Mouse (Mus musculus) lung, embryonic 15.5 days (tissue): ENCODE data around the gene Gm12184. TPM values are rescaled to one million over a fixed set of nuclear protein-coding genes. Genes with fewer than 3 reads are reported as not detected.
"Not testable (repeated sequence)": the region's sequence is repeated elsewhere in the genome, so short reads cannot be mapped to it uniquely, and the experiment has no call there.

Experiments used
- ATAC-seq: fragments of 200-750 bp; cut with Nextera tagmentation; 2 replicates; pipeline ENCODE4 v1.8.0; 2017; ENCODE audit warnings: moderate number of reproducible peaks, borderline replicate concordance; ENCODE audit not compliant: low FRiP score, low TSS enrichment; ENCODE audit errors: extremely low read depth
- H3K27ac ChIP-seq: fragments of 300-500 bp; sonication (generic); 2 replicates; pipeline ENCODE4 v1.5.1; 2015; ENCODE audit warnings: moderate library complexity, mild to moderate bottlenecking, inconsistent platforms
- H3K27me3 ChIP-seq: fragments of 300-500 bp; sonication (generic); 2 replicates; pipeline ENCODE4 v1.6.1; 2015; ENCODE audit warnings: inconsistent platforms
- H3K36me3 ChIP-seq: fragments of 300-500 bp; sonication (generic); 2 replicates; pipeline ENCODE4 v1.6.1; 2015; ENCODE audit warnings: inconsistent platforms
- H3K4me1 ChIP-seq: fragments of 300-500 bp; sonication (generic); 2 replicates; pipeline ENCODE4 v1.6.1; 2015; ENCODE audit warnings: inconsistent platforms
- H3K4me2 ChIP-seq: fragments of 300-500 bp; sonication (generic); 2 replicates; pipeline ENCODE4 v1.6.1; 2015; ENCODE audit warnings: inconsistent platforms, mild to moderate bottlenecking, moderate library complexity
- H3K4me3 ChIP-seq: fragments of 300-500 bp; sonication (generic); 2 replicates; pipeline ENCODE4 v1.5.1; 2015; ENCODE audit warnings: mild to moderate bottlenecking, inconsistent platforms
- H3K9ac ChIP-seq: fragments of 300-500 bp; sonication (generic); 2 replicates; pipeline ENCODE4 v1.6.1; 2015; ENCODE audit warnings: inconsistent platforms
- H3K9me3 ChIP-seq: fragments of 300-500 bp; sonication (generic); 2 replicates; pipeline ENCODE4 v1.6.1; 2016; ENCODE audit warnings: inconsistent platforms
- whole genome bisulfite sequencing: fragments of 180-500 bp; shearing (Covaris S2); methylation state at CpG from one replicate; pipeline ENCODE4 v1.1.7; 2015; 5-methylcytosine and 5-hydroxymethylcytosine counted together
- polyA plus RNA-seq: library from polyadenylated mRNA; unstranded; fragments of >200 nt; fragmentation: Nextera tagmentation; extraction: Ambion mirVana; gene quantifications from 2 replicates; pipeline ENCODE4 v1.2.1, GENCODE M21; 2015

Gm12184 gene
- polyA plus RNA-seq, 1 experiment from 2014 or later = 3.0 TPM

GRCm38 (mm10) chr11:48863808-48864207 lies 37.4 kb upstream of the Gm12184 start:
- no peak overlapping the region for H3K4me3 ChIP-seq
- no peak overlapping the region for H3K9ac ChIP-seq
- no peak overlapping the region for H3K27ac ChIP-seq
- H3K36me3 ChIP-seq = peaks cover 3% of the 10 kb centered on the region
- H3K4me2 ChIP-seq = no peak overlapping the region
- WGBS = 87% methylated on average over 3 of the region's 3 CpGs
- no peaks in the 10 kb centered on the region for H3K9me3 ChIP-seq
- peaks cover 3% of the 10 kb centered on the region; the same call in 1 of the 2 replicates for H3K4me1 ChIP-seq
- no peak for ATAC-seq
- H3K27me3 ChIP-seq = peaks cover 8% of the 10 kb centered on the region; the same call in 1 of the 2 replicates

- H3K27me3 ChIP-seq = peaks cover 8% of the 10 kb centered on the region; the same call in 1 of the 2 replicates
- no peak overlapping the region for H3K9ac ChIP-seq
- no peak overlapping the region for H3K27ac ChIP-seq
- H3K4me3 ChIP-seq = no peak overlapping the region
- peaks cover 11% of the 10 kb centered on the region for H3K4me1 ChIP-seq
- WGBS = 74% methylated on average over 1 of the region's 1 CpGs
- no peak for ATAC-seq
- peaks cover 3% of the 10 kb centered on the region for H3K36me3 ChIP-seq
- H3K4me2 ChIP-seq = no peak overlapping the region
- no peaks in the 10 kb centered on the region for H3K9me3 ChIP-seq
Observed at GRCm38 (mm10) chr11:48862784-48863319, 36.4 kb upstream of the Gm12184 start.

DNA sequence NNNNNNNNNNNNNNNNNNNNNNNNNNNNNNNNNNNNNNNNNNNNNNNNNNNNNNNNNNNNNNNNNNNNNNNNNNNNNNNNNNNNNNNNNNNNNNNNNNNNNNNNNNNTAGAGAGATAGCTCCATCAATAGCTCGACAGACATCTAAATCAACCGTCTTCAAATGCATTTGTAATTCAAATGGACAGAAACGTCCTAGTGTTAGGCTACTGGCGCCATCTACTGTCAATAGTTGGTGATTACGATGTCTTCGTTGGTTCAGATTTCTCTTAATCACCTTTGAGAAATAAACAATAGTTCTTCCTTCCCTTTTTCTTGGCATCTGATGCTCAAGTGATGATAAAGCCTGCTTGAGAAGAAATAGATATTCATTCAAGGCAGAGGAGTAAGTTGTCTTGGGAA lies 32.6 kb upstream of the Gm12184 start:
- Histone ChIP-seq H3K4me2 (peak overlapping the region; percentile 83), H3K36me3 (no peaks in the 10 kb centered on the region), H3K27me3 (peaks cover 8% of the 10 kb centered on the region; the same call in 1 of the 2 replicates), H3K4me3 (peak overlapping the region; percentile 56), H3K9me3 (no peaks in the 10 kb centered on the region), H3K9ac (no peak overlapping the region), H3K4me1 (peaks cover 21% of the 10 kb centered on the region), H3K27ac (no peak overlapping the region)
- no peak for ATAC-seq
- WGBS = under 1% methylated on average over 6 of the region's 6 CpGs

DNA sequence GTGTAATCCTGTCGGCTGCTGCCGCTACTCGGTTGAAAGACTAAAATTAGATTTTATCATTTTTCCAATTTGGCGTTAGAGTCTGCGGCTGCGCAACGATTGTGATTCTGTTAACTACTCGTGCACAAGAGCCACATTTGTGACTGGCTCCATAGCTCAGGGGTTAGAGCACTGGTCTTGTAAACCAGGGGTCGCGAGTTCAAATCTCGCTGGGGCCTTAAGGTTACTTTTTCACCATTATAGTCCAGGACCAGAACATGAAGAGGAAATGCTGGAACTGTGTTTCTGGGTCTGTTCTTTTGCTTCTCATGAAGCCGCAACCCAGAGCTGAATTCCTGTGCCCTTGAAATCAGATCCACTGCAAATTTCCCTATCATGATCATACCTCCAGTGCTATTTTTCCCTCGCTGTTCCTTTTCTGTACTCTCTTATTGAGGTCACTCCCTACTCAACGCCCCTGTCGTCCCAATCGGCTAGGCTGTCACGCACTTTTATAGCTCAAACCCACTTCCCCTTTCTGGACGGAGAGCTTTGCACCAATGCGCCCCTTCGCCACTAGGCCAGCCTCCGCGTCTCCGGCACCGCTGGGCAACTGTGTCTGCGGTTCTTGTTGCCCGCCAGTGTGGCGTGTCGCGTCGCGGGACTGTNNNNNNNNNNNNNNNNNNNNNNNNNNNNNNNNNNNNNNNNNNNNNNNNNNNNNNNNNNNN lies 27.2 kb upstream of the Gm12184 start:
- Histone ChIP-seq H3K4me2 (peak overlapping the region; percentile 83), H3K4me3 (peak overlapping the region; percentile 56), H3K4me1 (peaks cover 28% of the 10 kb centered on the region), H3K9me3 (no peaks in the 10 kb centered on the region), H3K27me3 (peaks cover 3% of the 10 kb centered on the region; the same call in 1 of the 2 replicates), H3K36me3 (no peaks in the 10 kb centered on the region), H3K27ac (peak overlapping the region; percentile 54; the same call in 1 of the 2 replicates), H3K9ac (peak overlapping the region; percentile 52)
- ATAC-seq = peak; percentile 58; the same call in 1 of the 2 replicates
- WGBS = 2% methylated on average over 31 of the region's 31 CpGs

- peaks cover 7% of the 10 kb centered on the region; the same call in 1 of the 2 replicates for H3K27me3 ChIP-seq
- ATAC-seq = peak; percentile 3; the same call in 1 of the 2 replicates
Observed at GRCm38 (mm10) chr11:48852624-48853473, 26.4 kb upstream of the Gm12184 start.

GRCm38 (mm10) chr11:48852190-48852589 lies 25.7 kb upstream of the Gm12184 start:
- WGBS = 74% methylated on average over 4 of the region's 4 CpGs
- H3K9ac ChIP-seq = no peak overlapping the region
- H3K4me3 ChIP-seq = no peak overlapping the region
- peaks cover 7% of the 10 kb centered on the region; the same call in 1 of the 2 replicates for H3K27me3 ChIP-seq
- ATAC-seq = no peak
- no peaks in the 10 kb centered on the region for H3K36me3 ChIP-seq
- H3K4me1 ChIP-seq = peaks cover 20% of the 10 kb centered on the region
- no peak overlapping the region for H3K27ac ChIP-seq
- no peak overlapping the region for H3K4me2 ChIP-seq
- no peaks in the 10 kb centered on the region for H3K9me3 ChIP-seq

More at GRCm38 (mm10) chr11:48852624-48853473, 26.4 kb upstream of the Gm12184 start:
- Histone ChIP-seq H3K4me1 (peaks cover 20% of the 10 kb centered on the region), H3K36me3 (no peaks in the 10 kb centered on the region), H3K4me3 (peak overlapping the region; percentile 56), H3K9me3 (no peaks in the 10 kb centered on the region), H3K27ac (no peak overlapping the region), H3K9ac (peak overlapping the region; percentile 52), H3K4me2 (peak overlapping the region; percentile 83)
- WGBS = 6% methylated on average over 23 of the region's 23 CpGs

DNA sequence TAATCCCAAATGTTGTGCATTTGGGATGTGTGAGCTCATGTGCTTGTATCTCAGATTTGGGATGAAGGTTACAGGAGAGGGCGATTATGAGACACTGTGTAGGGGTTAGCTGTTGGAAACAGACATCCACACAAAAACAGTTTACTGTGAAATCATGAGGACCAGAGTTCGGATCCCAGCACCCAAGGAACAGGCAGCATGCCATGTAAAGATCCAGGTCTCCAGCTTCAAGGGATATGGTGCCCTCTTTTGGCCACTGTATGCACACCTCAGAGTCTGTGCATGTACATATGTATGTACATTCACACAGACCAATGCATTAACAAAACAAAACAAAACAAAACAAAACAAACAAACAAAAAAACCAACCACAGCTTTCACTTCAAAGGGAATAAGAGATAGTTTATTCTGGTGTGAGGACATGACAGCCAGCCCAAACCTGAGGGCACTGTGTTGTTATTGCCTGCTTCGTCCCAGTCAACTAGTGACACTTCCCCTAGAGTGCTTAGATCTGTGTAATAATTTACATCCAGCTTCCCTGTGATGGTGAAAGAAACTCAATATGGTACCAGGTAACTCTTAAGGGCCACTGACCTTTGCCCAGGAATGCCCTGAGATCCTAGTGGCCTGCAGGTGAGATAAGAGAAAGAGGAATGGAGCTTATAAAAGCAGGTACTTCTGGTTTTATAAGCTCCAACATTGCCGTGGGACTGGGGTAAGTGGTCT lies 25.0 kb upstream of the Gm12184 start:
- H3K9ac ChIP-seq = no peak overlapping the region
- no peak for ATAC-seq

GRCm38 (mm10) chr11:48850240-48850639 lies 23.8 kb upstream of the Gm12184 start:
- Histone ChIP-seq H3K9ac (no peak overlapping the region), H3K4me3 (peak overlapping the region; percentile 8; the same call in 1 of the 2 replicates), H3K9me3 (no peaks in the 10 kb centered on the region), H3K27ac (no peak overlapping the region), H3K4me1 (peaks cover 20% of the 10 kb centered on the region), H3K36me3 (no peaks in the 10 kb centered on the region), H3K27me3 (peaks cover 7% of the 10 kb centered on the region; the same call in 1 of the 2 replicates), H3K4me2 (no peak overlapping the region)
- WGBS = 23% methylated on average over 2 of the region's 2 CpGs
- ATAC-seq = no peak

More for the DNA sequence above, 25.0 kb upstream of the Gm12184 start:
- Histone ChIP-seq H3K36me3 (no peaks in the 10 kb centered on the region), H3K4me1 (peaks cover 20% of the 10 kb centered on the region), H3K27me3 (peaks cover 7% of the 10 kb centered on the region; the same call in 1 of the 2 replicates), H3K9me3 (no peaks in the 10 kb centered on the region), H3K4me2 (no peak overlapping the region), H3K4me3 (no peak overlapping the region), H3K27ac (no peak overlapping the region)
- WGBS = 80% methylated on average over 4 of the region's 4 CpGs

- no peak for ATAC-seq
- 57% methylated on average over 5 of the region's 5 CpGs for WGBS
- H3K27ac ChIP-seq = no peak overlapping the region
- H3K9ac ChIP-seq = no peak overlapping the region
- H3K27me3 ChIP-seq = peaks cover 7% of the 10 kb centered on the region; the same call in 1 of the 2 replicates
- peaks cover 3% of the 10 kb centered on the region for H3K4me1 ChIP-seq
- H3K4me2 ChIP-seq = no peak overlapping the region
- no peaks in the 10 kb centered on the region for H3K9me3 ChIP-seq
- H3K36me3 ChIP-seq = no peaks in the 10 kb centered on the region
- no peak overlapping the region for H3K4me3 ChIP-seq
Observed at GRCm38 (mm10) chr11:48846881-48847280, 20.4 kb upstream of the Gm12184 start.

DNA sequence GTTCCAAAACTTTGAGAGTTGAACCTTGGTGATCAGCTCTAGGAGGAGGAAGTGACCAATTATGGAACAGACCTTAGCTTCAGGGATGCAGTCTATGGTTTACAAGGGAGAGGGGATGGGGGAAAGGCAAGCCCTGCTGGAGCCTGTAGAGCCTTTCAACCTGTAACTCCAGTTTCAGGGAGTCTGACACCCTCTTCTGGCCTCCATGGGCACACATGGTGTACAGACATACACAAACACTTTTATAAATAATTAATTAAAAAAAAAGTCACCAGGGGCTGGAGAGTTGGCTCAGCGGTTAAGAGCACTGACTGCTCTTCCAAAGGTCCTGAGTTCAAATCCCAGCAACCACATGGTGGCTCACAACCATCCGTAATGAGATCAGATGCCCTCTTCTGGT lies 19.9 kb upstream of the Gm12184 start:
- not testable (repeated sequence) for H3K36me3 ChIP-seq, ATAC-seq
- 72% methylated on average over 2 of the region's 2 CpGs for WGBS

GRCm38 (mm10) chr11:48845244-48845815 lies 18.9 kb upstream of the Gm12184 start:
- Histone ChIP-seq H3K9ac (no peak overlapping the region), H3K36me3 (no peaks in the 10 kb centered on the region), H3K27ac (no peak overlapping the region), H3K4me1 (peaks cover 3% of the 10 kb centered on the region), H3K4me3 (no peak overlapping the region), H3K4me2 (no peak overlapping the region), H3K9me3 (no peaks in the 10 kb centered on the region), H3K27me3 (peaks cover 7% of the 10 kb centered on the region; the same call in 1 of the 2 replicates)
- 30% methylated on average over 13 of the region's 13 CpGs for WGBS
- ATAC-seq = no peak

More for the DNA sequence above, 19.9 kb upstream of the Gm12184 start:
- not testable (repeated sequence) for H3K9ac ChIP-seq, H3K4me2 ChIP-seq, H3K4me1 ChIP-seq, H3K27me3 ChIP-seq, H3K4me3 ChIP-seq, H3K9me3 ChIP-seq, H3K27ac ChIP-seq
